Mouse (Mus musculus): ENCODE data around the gene Hist1h2ai.

GRCm38 (mm10) chr13:21714725-21715124 lies 1.5 kb upstream of the Hist1h2ai start:
- TF ChIP-seq CTCF (IDR thresholded peaks at IDR 0.05; ENCODE audit: extremely low read depth, insufficient read depth, low read length) = peak; percentile 54; the same call in 1 of the 2 replicates
- TF ChIP-seq POLR2A (IDR thresholded peaks at IDR 0.05; ENCODE audit: extremely low read depth, insufficient read depth, low read length) = no peak
